Mouse (Mus musculus): ENCODE results near the gene Syna. TPM values are rescaled to one million over a fixed set of nuclear protein-coding genes. Genes with fewer than 3 reads are reported as not detected.

Syna gene
- under 1 TPM in 1 of 2 experiments, not detected in 1; 0.43 TPM for polyA plus RNA-seq (2017; shearing (Covaris generic))

DNA sequence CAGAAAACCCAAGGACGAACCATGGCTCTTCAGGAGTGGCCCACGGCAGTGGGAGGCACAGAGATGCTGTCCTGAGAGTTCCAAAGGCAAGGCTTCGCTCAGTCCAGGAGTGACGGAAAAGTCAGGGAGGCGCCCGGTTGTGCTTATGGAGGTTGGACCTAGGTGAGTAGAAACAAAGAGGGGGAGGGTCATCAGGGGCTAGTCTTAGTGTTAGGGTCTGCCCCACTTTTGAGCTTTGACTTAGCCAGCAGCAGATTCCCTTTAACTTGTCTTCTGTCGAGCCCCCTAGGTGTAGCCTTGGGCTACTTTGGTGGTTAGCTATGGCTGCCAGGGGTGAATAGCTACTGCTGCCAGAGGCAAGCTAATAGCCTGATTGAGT lies at the start of gene Syna:
TSS of gene Syna (minus strand) at position 101 of the 379 bp plus-strand sequence.
- no peak for ATAC-seq

DNA sequence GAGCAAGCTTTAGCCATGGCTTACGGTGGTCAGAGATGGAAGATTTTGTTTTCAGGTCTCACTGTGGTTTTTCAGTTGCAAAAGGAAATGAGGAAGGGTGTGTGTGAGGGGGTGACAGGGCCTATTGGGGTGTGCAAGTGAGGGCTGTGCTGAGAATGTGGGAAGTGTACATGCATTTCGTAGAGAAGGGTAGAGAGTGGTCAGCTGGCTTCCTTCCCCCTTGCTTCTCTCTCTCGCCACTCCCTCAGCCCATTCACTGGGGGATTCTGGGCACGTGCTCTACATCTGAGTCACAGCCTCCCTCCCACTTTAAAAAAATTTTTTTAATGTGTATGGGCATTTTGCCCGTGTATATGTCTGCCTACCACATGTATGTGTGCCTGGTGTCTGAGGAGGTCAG lies 47.1 kb upstream of the Syna start:
- no peak for ATAC-seq

GRCm38 (mm10) chr5:134606314-134606713 lies 46.3 kb upstream of the Syna start:
- ATAC-seq = no peak

DNA sequence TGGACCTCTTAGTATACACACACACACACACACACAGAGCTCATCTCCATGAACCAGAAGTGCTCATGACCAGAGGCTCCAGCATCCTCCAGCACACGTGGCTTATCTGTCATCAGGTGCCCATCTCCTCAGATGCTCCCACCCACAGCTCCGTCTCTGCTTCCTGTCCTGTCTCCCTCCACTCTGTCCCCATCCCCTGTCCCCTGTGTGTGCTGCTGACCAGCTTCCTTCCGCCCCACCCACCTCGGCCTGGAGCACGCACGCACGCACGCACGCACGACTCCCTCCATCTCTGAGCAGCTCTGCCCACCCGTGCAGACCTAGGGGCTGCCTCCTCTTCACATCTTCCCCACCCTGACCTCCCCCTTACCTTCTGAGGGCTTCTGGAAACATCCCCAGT lies 44.4 kb upstream of the Syna start:
- no peak for ATAC-seq

DNA sequence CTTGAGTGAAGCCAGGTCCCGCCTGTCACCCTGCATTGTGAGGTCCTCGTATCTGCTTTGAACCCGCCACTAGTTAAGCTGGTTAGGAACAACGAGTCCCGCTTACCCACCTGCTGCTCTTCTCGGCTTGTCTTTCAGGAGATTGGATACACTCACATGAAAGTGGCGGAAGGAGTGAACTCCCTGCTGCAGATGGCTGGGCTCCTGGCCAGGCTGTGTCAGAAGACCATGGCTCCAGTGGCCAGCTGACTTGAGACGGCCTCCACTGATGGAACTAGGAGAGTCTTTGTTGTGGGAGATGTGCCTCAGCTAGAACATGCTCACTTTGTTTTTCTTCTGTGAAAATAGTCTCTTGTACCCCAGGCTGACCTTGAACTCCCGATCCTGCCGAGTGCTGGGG lies 37.7 kb upstream of the Syna start:
- no peak for ATAC-seq

GRCm38 (mm10) chr5:134593093-134593492 lies 33.1 kb upstream of the Syna start:
- ATAC-seq = no peak

- ATAC-seq = no peak
Measured at GRCm38 (mm10) chr5:134592026-134592581, 32.1 kb upstream of the Syna start.

DNA sequence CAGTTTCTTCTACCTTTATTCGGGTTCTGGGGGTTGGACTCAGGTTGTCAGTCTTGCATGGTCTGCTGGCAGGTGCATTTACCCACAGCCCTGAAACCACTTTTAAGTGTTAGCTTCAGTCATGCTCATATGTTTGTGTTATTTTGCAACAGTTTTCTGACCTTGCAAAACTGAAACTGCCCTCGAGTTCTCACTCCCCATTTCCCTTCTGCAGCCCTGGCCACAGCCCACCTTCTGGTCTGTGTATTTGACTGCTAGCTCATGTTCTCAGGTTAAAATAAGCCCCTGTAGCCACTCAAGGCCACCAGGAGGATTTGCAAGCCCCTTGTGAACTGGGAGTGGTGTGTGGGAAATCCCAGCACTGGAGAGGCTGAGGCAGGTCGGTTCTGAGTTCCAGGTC lies 29.9 kb upstream of the Syna start:
- ATAC-seq = no peak

DNA sequence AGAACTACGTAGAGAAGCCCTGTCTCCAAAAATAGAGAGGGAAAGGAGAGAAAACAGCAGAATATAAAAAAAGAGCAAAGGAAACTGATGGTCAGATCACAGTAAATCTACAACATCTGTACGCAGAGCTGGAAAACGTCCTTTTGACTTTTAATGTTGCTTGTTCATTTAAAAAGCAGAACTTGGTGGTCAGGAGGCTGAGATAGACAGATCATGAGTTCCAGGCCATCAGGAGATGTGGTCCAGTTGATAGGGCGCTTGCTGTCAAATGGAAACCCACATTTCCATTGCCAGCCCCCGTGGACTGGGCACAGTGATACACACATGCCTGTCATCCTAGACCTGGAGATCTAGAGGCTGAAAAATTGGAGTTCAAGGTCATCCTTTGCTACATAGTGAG lies 24.8 kb upstream of the Syna start:
- ATAC-seq = no peak

GRCm38 (mm10) chr5:134583884-134584213 lies 23.9 kb upstream of the Syna start:
- no peak for ATAC-seq

GRCm38 (mm10) chr5:134583006-134583883 lies 23.3 kb upstream of the Syna start:
- no peak for ATAC-seq

DNA sequence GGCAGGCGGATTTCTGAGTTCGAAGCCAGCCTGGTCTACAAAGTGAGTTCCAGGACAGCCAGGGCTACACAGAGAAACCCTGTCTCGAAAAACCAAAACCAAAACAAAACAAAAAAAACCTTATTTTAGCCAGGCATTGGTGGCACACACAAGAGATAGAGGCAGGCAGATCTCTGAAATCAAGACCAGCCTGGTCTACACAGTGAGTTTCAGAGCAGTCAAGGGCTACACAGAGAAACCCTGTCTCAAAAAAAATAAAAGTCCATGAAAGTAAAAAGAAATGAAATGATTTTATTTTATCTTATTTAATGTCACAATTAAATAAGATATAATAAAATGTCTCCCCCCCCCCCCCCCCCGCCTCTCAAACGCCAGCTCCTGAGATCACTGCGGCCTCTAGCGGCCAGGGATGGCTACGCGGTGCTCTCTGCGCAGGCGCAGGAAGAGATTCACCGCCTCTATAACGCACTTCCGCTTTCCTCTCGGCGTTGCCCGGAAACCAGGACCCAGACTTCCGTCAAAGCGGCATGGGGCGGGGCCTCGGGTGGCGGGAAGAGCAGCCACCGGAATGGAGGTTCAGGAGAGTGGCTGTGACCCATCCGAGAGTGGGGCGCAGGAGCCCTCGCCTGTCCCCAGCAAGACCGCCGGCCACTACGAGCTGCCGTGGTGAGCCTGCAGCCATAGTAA lies 22.4 kb upstream of the Syna start:
- peak; percentile 100 for ATAC-seq

- no peak for ATAC-seq
Measured at GRCm38 (mm10) chr5:134581146-134581545, 21.2 kb upstream of the Syna start, which contains the start of gene Rfc2. Gene Rfc2, plus strand, starts transcription at chr5:134581366.

GRCm38 (mm10) chr5:134579135-134579534 lies 19.2 kb upstream of the Syna start:
- no peak for ATAC-seq

DNA sequence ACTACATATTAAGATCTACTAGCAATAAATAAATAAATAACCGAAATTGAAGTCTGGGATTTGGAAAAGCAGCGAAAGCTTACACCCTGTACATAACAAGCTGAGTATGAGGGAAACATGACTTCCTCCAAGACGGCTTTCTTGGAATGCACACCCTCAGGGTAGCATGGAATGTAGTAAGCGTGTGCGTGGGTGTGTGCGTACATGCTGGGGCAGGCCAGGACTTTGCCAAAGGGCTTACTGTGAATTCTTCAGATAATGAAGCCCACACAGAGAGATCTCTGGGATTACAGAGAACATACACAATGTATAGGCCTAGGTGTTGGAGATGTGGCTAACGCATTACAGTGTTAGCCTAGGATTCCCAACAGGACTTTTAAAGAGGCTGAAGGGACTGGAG lies 17.6 kb upstream of the Syna start:
- no peak for ATAC-seq

- no peak for ATAC-seq
Measured at GRCm38 (mm10) chr5:134576517-134577220, 16.7 kb upstream of the Syna start.

DNA sequence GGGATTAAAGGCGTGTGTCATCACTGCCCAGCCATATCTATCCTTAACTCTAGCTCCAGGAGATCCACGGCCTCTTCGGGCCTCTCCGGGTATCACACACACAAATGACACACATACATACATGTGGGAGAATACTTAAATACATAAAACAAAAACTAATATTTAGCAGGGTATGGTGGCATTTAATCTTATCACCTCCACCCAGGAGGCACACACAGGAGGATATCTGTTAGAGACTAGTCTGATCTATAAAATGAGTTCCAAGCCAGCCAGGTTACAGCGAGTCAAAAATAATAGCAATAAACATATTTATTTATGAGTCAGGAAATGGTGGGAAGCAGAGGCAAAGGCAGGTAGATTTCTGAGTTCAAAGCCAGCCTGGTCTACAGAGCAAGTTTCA lies 15.9 kb upstream of the Syna start:
- ATAC-seq = no peak

DNA sequence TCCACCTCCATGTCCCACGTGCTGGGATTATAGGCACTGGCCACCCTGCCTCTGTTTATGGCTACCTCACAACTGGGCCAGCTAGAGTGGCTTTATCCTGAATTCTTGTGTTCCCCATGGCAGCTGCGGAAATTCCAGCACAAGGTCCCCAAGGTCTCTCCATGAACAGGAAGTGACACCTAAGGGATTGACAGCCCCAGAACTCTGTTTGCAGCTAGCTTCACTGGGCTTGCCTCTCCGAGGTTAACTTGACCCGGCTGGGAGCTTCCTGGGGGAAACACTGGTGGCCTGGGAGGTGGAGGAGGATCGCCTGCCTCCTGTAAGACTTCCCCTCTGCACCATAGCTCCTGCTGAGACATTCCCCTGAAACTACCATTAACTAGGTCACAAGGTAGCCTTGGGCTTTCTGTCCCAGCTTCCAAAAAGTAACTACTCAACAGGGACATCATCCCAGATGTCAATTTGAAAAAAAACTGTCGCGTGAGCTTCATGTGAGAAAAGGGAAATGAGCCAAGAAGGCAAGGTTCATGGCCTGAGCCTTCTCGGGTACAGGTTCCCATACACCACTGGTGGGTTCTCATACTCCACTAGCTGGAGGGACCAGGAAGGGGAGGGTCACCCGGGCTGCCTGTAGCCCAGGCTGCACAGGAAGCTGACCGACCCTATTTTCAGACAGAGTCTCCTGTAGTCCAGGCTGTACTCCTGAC lies 12.7 kb upstream of the Syna start:
- ATAC-seq = no peak

DNA sequence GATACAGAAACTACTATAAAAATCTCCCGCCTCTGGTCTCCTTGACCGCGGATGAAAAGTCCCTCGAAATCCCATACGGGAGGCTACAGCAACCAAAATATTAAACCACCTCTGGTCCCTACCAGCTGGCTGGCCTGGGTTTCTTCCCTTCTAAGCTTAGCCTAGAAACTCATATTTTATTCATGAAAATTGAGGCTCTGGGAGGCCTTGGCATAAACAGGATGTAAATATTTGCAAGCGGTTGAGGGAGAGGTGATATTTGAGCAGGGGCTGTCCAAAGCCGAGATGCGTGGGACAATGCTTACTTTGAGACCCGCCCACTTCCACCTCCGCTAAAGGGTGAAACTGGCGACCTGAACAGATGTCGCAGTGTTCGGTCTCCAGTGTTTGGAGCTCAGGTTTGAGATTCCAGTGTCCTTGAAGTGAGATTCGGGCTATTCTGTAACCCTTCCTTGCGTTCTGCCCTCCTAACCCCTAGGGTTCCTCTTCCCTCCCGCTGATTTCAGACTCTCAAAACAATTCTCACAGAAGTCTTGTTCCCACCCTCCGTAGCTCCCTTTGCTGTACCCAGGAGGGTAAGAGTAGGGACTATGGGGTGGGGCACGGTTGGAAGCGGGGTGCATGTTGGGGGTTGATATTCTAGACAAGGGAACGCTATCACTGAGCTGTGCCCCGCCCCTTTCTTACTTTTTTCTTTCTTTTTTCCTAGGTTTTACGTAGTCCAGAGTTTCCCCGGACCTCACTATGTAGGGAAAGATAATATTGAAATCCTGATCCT lies 11.9 kb upstream of the Syna start:
- ATAC-seq = peak; percentile 85

DNA sequence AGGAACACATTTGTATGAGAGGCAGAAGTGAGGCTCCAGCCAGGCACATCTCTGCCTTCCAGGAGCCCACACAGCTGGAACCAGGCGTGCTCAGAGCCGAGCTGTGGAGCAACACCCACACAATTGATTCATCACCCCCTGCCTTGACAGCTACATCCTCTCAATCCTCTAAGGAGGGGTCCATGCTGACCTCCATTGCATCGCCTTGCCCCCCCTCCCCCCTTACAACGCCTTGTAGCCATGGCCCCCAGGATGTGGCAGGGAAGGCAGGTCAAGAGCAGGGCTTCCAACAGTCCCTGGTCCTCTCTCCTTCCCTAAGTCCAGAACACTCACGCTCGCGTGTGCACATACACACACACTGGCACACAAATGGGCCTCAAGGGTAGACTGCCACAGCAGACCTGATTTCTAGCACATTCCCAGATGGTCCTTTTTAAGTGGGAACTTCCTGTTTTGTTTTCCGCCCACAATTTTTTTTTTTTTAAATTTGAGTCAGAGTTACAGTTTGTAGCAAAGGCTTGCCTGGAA lies 9.1 kb upstream of the Syna start:
- no peak for ATAC-seq

GRCm38 (mm10) chr5:134568030-134568429 lies 8.1 kb upstream of the Syna start:
- ATAC-seq = no peak

Measured in activated CD4-positive, CD25-positive, alpha-beta regulatory T cell, adult 4 months (primary cell).